Mouse (Mus musculus): ENCODE measurements around the gene Atp1a3. TPM values are rescaled to one million over a fixed set of nuclear protein-coding genes. Genes with fewer than 3 reads are reported as not detected.

Atp1a3 gene
- polyA plus RNA-seq, 1 experiment from 2014 or later, result 45.9 TPM

GRCm38 (mm10) chr7:24971261-24971971, 34.3 kb downstream of the Atp1a3 start:
- H3K27ac ChIP-seq, result peak overlapping the region; percentile 83

GRCm38 (mm10) chr7:24970341-24970740, 35.4 kb downstream of the Atp1a3 start:
- H3K27ac ChIP-seq, result no peak overlapping the region
- peaks cover 20% of the 10 kb centered on the region for H3K4me1 ChIP-seq (replicated peaks)
- WGBS, result 95% methylated on average over 3 of the region's 3 CpGs
- H3K36me3 ChIP-seq, result no peaks in the 10 kb centered on the region; the same call in 1 of the 2 replicates
- H3K4me3 ChIP-seq, result no peak overlapping the region
- H3K9me3 ChIP-seq, result no peaks in the 10 kb centered on the region
- no peaks in the 10 kb centered on the region for H3K27me3 ChIP-seq (ENCODE audit: insufficient read depth, poor library complexity, severe bottlenecking)
- DNase-seq (ENCODE audit: low spot score), result no peak

More at GRCm38 (mm10) chr7:24971261-24971971, 34.3 kb downstream of the Atp1a3 start:
- Histone ChIP-seq H3K4me3 (peak overlapping the region; percentile 78), H3K9me3 (no peaks in the 10 kb centered on the region), H3K36me3 (no peaks in the 10 kb centered on the region; the same call in 1 of the 2 replicates), H3K4me1 (replicated peaks) (peaks cover 20% of the 10 kb centered on the region), H3K27me3 (ENCODE audit: insufficient read depth, poor library complexity, severe bottlenecking) (no peaks in the 10 kb centered on the region)
- 11% methylated on average over 19 of the region's 19 CpGs for WGBS
- DNase-seq (ENCODE audit: low spot score), result peak; percentile 68

- Histone ChIP-seq H3K27me3 (ENCODE audit: insufficient read depth, poor library complexity, severe bottlenecking) (no peaks in the 10 kb centered on the region), H3K9me3 (no peaks in the 10 kb centered on the region), H3K4me3 (no peak overlapping the region), H3K4me1 (replicated peaks) (peaks cover 24% of the 10 kb centered on the region), H3K36me3 (no peaks in the 10 kb centered on the region; the same call in 1 of the 2 replicates), H3K27ac (peak overlapping the region; percentile 26; the same call in 1 of the 2 replicates)
- DNase-seq (ENCODE audit: low spot score), result no peak
- 80% methylated on average over 12 of the region's 12 CpGs for WGBS
Observed at GRCm38 (mm10) chr7:24969805-24970204, 36.0 kb downstream of the Atp1a3 start.

- no peak for DNase-seq (ENCODE audit: low spot score)
Observed at GRCm38 (mm10) chr7:24968463-24968862, 37.3 kb downstream of the Atp1a3 start.

GRCm38 (mm10) chr7:24967966-24968365, 37.8 kb downstream of the Atp1a3 start:
- H3K4me1 ChIP-seq (replicated peaks), result peaks cover 26% of the 10 kb centered on the region
- DNase-seq (ENCODE audit: low spot score), result no peak
- H3K9me3 ChIP-seq, result no peaks in the 10 kb centered on the region
- no peaks in the 10 kb centered on the region for H3K27me3 ChIP-seq (ENCODE audit: insufficient read depth, poor library complexity, severe bottlenecking)
- H3K27ac ChIP-seq, result no peak overlapping the region
- 84% methylated on average over 8 of the region's 8 CpGs for WGBS
- no peak overlapping the region for H3K4me3 ChIP-seq
- no peaks in the 10 kb centered on the region; the same call in 1 of the 2 replicates for H3K36me3 ChIP-seq

More at GRCm38 (mm10) chr7:24968463-24968862, 37.3 kb downstream of the Atp1a3 start:
- H3K27ac ChIP-seq, result no peak overlapping the region
- no peak overlapping the region for H3K4me3 ChIP-seq
- no peaks in the 10 kb centered on the region; the same call in 1 of the 2 replicates for H3K36me3 ChIP-seq
- no peaks in the 10 kb centered on the region for H3K9me3 ChIP-seq
- WGBS, result 74% methylated on average over 6 of the region's 6 CpGs
- H3K27me3 ChIP-seq (ENCODE audit: insufficient read depth, poor library complexity, severe bottlenecking), result no peaks in the 10 kb centered on the region
- peaks cover 26% of the 10 kb centered on the region for H3K4me1 ChIP-seq (replicated peaks)

GRCm38 (mm10) chr7:24964897-24965535, 40.7 kb downstream of the Atp1a3 start:
- peak; percentile 88 for DNase-seq (ENCODE audit: low spot score)
- WGBS, result 16% methylated on average over 5 of the region's 5 CpGs
- Histone ChIP-seq H3K4me3 (no peak overlapping the region), H3K4me1 (replicated peaks) (peaks cover 10% of the 10 kb centered on the region; the same call in 1 of the 2 replicates), H3K9me3 (no peaks in the 10 kb centered on the region), H3K36me3 (no peaks in the 10 kb centered on the region; the same call in 1 of the 2 replicates), H3K27me3 (ENCODE audit: insufficient read depth, poor library complexity, severe bottlenecking) (no peaks in the 10 kb centered on the region), H3K27ac (no peak overlapping the region; the same call in 1 of the 2 replicates)

- DNase-seq (ENCODE audit: low spot score), result no peak
- H3K27ac ChIP-seq, result no peak overlapping the region
- 86% methylated on average over 2 of the region's 2 CpGs for WGBS
- H3K4me1 ChIP-seq (replicated peaks), result peaks cover 5% of the 10 kb centered on the region; the same call in 1 of the 2 replicates
- no peak overlapping the region for H3K4me3 ChIP-seq
- no peaks in the 10 kb centered on the region for H3K27me3 ChIP-seq (ENCODE audit: insufficient read depth, poor library complexity, severe bottlenecking)
- H3K9me3 ChIP-seq, result no peaks in the 10 kb centered on the region
- no peaks in the 10 kb centered on the region for H3K36me3 ChIP-seq
Observed at GRCm38 (mm10) chr7:24964288-24964687, 41.5 kb downstream of the Atp1a3 start.

- peaks cover 4% of the 10 kb centered on the region; the same call in 1 of the 2 replicates for H3K9me3 ChIP-seq
- peak overlapping the region; percentile 87 for H3K27ac ChIP-seq
- H3K4me3 ChIP-seq, result peak overlapping the region; percentile 55
- peaks cover 73% of the 10 kb centered on the region for H3K27me3 ChIP-seq (ENCODE audit: insufficient read depth, poor library complexity, severe bottlenecking)
- no peaks in the 10 kb centered on the region for H3K36me3 ChIP-seq
- no peak for DNase-seq (ENCODE audit: low spot score)
- peaks cover 53% of the 10 kb centered on the region for H3K4me1 ChIP-seq (replicated peaks)
- 1% methylated on average over 33 of the region's 33 CpGs for WGBS
Observed at GRCm38 (mm10) chr7:24955226-24955625, 50.5 kb downstream of the Atp1a3 start.

- Histone ChIP-seq H3K4me3 (peak overlapping the region; percentile 55), H3K4me1 (replicated peaks) (peaks cover 60% of the 10 kb centered on the region), H3K27me3 (ENCODE audit: insufficient read depth, poor library complexity, severe bottlenecking) (peaks cover 81% of the 10 kb centered on the region), H3K27ac (peak overlapping the region; percentile 87), H3K9me3 (peaks cover 4% of the 10 kb centered on the region; the same call in 1 of the 2 replicates), H3K36me3 (no peaks in the 10 kb centered on the region)
- whole genome bisulfite sequencing, result 1% methylated on average over 30 of the region's 30 CpGs
- no peak for DNase-seq (ENCODE audit: low spot score)
Observed at GRCm38 (mm10) chr7:24954450-24954849, 51.3 kb downstream of the Atp1a3 start.

- H3K9me3 ChIP-seq, result peaks cover 4% of the 10 kb centered on the region; the same call in 1 of the 2 replicates
- whole genome bisulfite sequencing, result under 1% methylated on average over 24 of the region's 24 CpGs
- no peaks in the 10 kb centered on the region for H3K36me3 ChIP-seq
- DNase-seq (ENCODE audit: low spot score), result peak; percentile 51
- H3K27ac ChIP-seq, result peak overlapping the region; percentile 87
- H3K4me3 ChIP-seq, result peak overlapping the region; percentile 55
- peaks cover 86% of the 10 kb centered on the region for H3K27me3 ChIP-seq (ENCODE audit: insufficient read depth, poor library complexity, severe bottlenecking)
- peaks cover 65% of the 10 kb centered on the region for H3K4me1 ChIP-seq (replicated peaks)
Observed at GRCm38 (mm10) chr7:24953966-24954365, 51.8 kb downstream of the Atp1a3 start.

- Histone ChIP-seq H3K36me3 (no peaks in the 10 kb centered on the region), H3K27me3 (ENCODE audit: insufficient read depth, poor library complexity, severe bottlenecking) (peaks cover 100% of the 10 kb centered on the region), H3K9me3 (no peaks in the 10 kb centered on the region), H3K4me1 (replicated peaks) (peaks cover 78% of the 10 kb centered on the region), H3K4me3 (no peak overlapping the region), H3K27ac (peak overlapping the region; percentile 46; the same call in 1 of the 2 replicates)
- DNase-seq (ENCODE audit: low spot score), result peak; percentile 89
- WGBS, result under 1% methylated on average over 8 of the region's 8 CpGs
Observed at GRCm38 (mm10) chr7:24949958-24950623, 55.7 kb downstream of the Atp1a3 start.

- Histone ChIP-seq H3K27me3 (ENCODE audit: insufficient read depth, poor library complexity, severe bottlenecking) (peaks cover 100% of the 10 kb centered on the region), H3K4me3 (peak overlapping the region; percentile 27), H3K4me1 (replicated peaks) (peaks cover 76% of the 10 kb centered on the region), H3K9me3 (no peaks in the 10 kb centered on the region), H3K36me3 (no peaks in the 10 kb centered on the region), H3K27ac (peak overlapping the region; percentile 50; the same call in 1 of the 2 replicates)
- 2% methylated on average over 29 of the region's 29 CpGs for WGBS
- peak; percentile 30 for DNase-seq (ENCODE audit: low spot score)
Observed at GRCm38 (mm10) chr7:24948774-24949173, 57.0 kb downstream of the Atp1a3 start.

All from hindbrain, embryonic 10.5 days (tissue).